Mouse (Mus musculus): ENCODE measurements around the gene Cpz.

GRCm38 (mm10) chr5:35497344-35497743 lies 28.2 kb downstream of the Cpz start:
- TF ChIP-seq CTCF (IDR thresholded peaks at IDR 0.05; ENCODE audit: borderline replicate concordance, insufficient read depth, low read depth, low read length) (no peak), POLR2A (IDR thresholded peaks at IDR 0.05; ENCODE audit: borderline replicate concordance, insufficient read depth, low read length) (no peak)

All from cerebellum, adult 2 months (tissue).